Mouse (Mus musculus): ENCODE results near the gene 1700123K08Rik. TPM values are rescaled to one million over a fixed set of nuclear protein-coding genes. Genes with fewer than 3 reads are reported as not detected.
"Not testable (repeated sequence)": the region's sequence is repeated elsewhere in the genome, so short reads cannot be mapped to it uniquely, and the experiment has no call there.

The 1700123K08Rik gene
- total RNA-seq (2017) = not detected in 2 replicates

DNA sequence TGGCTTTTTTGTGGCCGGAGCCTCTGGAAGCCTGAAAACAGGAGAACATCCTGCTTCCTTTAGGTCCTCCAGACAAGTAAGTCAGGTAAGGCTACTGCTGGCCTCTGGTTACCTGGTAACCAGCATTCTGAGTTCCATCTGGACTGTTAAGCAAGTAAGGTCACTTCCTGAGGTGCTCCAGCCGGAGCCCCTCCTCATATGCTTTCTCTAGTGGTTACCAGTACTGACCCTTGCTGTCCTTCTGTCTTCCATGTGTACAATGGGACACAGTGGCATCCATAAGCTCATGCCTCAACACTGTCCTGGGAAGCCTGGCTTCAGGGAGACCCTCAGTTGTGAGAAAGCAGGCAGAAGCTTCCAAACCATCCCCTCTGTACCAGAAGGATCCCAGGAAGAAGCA is at the start of gene 1700123K08Rik:
Gene 1700123K08Rik, minus strand, starts transcription at position 101 of the 400 bp plus-strand sequence.
- ATAC-seq (replicated peaks; ENCODE audit: low read depth, poor library complexity, severe bottlenecking) = not testable (repeated sequence)

DNA sequence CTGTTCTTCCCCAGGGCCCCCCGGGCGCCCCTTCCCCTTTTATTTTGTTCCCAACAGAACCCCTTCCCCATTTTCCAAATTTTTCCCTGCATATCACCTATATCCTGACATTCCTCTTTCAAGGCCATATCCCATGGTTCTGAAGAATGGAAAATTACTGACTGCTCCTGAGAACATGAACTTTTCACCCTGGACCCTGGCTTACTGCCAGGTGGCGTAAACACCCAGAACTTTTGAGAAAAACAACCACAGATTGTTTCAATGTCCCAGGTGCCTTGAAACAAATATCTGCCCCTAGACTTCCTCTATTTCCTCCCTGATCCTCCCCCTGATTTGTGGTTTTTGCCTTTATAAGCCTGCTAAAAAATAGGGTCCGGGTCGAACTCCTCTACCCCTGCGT is 22.9 kb upstream of the 1700123K08Rik start:
- no peak for ATAC-seq (replicated peaks; ENCODE audit: low read depth, poor library complexity, severe bottlenecking)

DNA sequence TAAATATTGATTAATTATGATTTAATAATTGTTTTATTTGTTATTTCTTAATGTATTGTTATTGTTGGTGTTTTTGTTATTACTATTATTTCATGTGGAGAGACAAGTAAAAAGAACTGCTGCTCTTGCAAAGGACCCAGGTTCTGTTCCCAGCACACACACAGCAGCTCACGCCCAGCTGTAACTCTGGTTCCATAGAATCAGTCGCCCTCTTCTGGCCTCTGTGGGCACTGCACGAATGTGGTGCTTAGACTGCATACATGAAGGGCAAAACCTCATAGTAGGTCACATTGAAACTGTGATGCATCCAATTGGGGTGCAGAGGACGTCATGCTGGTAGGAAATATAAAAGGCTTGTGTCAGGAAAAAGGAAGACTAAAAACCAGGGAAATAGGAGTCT is 7.1 kb upstream of the 1700123K08Rik start:
- ATAC-seq (replicated peaks; ENCODE audit: low read depth, poor library complexity, severe bottlenecking) = 0 out of 2 replicates have a peak, but pooled peaks have one; percentile 56

DNA sequence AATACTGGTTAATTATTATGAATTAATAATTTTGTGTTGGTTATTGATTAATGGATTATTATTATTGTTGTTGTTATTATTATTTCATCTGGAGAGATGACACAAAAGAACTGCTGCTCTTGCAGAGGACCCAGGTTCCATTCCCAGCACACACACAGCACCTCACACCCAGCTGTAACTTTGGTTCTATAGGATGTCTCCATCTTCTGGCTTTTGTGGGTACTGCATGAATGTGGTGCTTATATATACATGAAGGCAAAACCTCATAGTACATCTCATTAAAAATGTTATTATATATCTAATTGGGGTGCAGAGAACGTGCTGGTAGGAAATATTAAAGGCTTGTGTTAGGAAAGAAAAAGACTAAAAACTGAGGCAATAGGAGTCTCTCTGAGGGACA is 11.8 kb downstream of the 1700123K08Rik start:
- ATAC-seq (replicated peaks; ENCODE audit: low read depth, poor library complexity, severe bottlenecking) = 0 out of 2 replicates have a peak, but pooled peaks have one; percentile 50

DNA sequence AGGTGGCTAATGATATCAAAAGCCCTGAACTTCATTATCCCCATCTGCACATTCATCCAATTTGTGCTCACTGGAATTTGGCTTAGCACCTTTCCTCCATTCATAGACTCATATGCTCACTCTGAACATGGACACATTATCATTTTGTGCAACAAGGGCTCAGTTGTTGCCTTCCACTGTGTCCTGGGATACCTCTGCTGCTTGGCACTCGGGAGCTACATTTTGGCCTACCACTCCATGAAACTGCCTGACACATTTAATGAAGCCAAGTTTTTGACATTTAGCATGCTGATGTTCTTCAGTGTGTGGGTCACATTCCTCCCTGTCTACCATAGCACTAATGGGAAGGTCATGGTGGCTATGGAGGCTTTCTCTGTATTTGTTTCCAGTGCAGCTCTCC is 32.0 kb downstream of the 1700123K08Rik start:
- no peak for ATAC-seq (replicated peaks; ENCODE audit: low read depth, poor library complexity, severe bottlenecking)

Other genes with a start within 250 kb of the 1700123K08Rik start
- gene Pvrig, start 222.8 kb downstream of the 1700123K08Rik start, total RNA-seq (2017) = not detected in 2 replicates
- 10.9 and 19.9 TPM in 2 replicates for gene Zfp157, start 123.2 kb downstream of the 1700123K08Rik start, total RNA-seq (2017)
- gene Zfp68, start 55.0 kb upstream of the 1700123K08Rik start, total RNA-seq (2017) = 63.6 and 89.1 TPM in 2 replicates
- gene A430033K04Rik, start 58.1 kb upstream of the 1700123K08Rik start, total RNA-seq (2017) = 17.7 and 18.4 TPM in 2 replicates
- gene Fam20c, start 189.8 kb upstream of the 1700123K08Rik start, total RNA-seq (2017) = 0.87 and 1.6 TPM in 2 replicates

Data from common myeloid progenitor, adult 5-6 weeks (primary cell).